Mouse (Mus musculus): ENCODE results near the gene Gcsh. TPM values are rescaled to one million over a fixed set of nuclear protein-coding genes. Genes with fewer than 3 reads are reported as not detected.
A peak's percentile ranks its signal among the peaks of the same experiment; 100 is the strongest.

Gene Gcsh
- polyA plus RNA-seq, 1 experiment from 2014 or later, result 158 TPM

DNA sequence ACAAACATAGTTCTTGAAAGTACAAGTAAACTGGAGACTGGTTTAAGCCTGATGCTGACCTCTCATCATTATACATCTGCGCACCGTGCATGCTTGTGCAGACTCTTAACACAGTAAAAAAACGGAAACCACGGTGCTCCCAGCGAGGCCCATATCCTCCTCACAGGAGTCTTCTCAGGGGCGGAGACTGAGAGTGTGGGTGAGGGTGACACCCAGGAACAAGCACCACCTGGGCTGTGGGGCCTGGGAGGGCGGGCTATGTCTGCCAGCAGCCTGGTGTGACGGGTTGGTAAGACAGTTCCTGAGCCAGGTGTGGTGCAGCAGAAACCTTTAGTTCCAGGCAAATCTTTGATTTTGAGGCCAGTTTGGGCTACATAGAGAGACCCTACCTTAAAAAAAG, 40.9 kb downstream of the Gcsh start:
- WGBS, result 94% methylated on average over 8 of the region's 8 CpGs
- Histone ChIP-seq H3K9ac (ENCODE audit: low read length) (no peak overlapping the region), H3K27ac (ENCODE audit: low read depth, low read length) (no peak overlapping the region), H3K27me3 (ENCODE audit: control insufficient read depth, insufficient read depth, low read length) (no peaks in the 10 kb centered on the region), H3K36me3 (ENCODE audit: control insufficient read depth, insufficient read depth, low read length) (peaks cover 7% of the 10 kb centered on the region), H3K4me2 (ENCODE audit: low read depth) (no peak overlapping the region), H3K4me1 (ENCODE audit: control insufficient read depth, insufficient read depth, low read length) (no peaks in the 10 kb centered on the region), H3K4me3 (ENCODE audit: low read depth, low read length) (no peak overlapping the region), H3K9me3 (ENCODE audit: control insufficient read depth, low read length) (no peaks in the 10 kb centered on the region)
- DNase-seq (ENCODE audit: low spot score), result no peak
- no peak for ATAC-seq (ENCODE audit: insufficient read depth, low FRiP score, low TSS enrichment)

DNA sequence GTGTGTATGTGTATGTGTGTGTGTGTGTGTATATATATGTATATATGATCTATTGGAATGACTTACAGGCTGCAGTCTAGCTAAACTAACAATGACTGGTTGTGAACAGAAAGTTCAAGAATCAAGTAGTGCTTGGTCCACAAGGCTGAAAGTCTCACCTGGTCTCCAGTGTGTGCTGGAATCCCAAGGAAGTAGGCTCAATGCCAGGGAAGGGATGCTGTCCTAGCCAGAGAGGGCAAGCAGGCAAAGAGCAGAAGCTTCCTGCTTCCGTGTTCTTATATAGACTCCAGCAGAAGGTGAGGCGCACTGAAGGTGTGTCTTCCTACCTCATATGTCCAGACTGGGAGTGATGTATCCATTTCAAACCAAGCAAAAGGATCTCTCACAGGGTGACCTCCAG, 41.6 kb downstream of the Gcsh start:
- Histone ChIP-seq H3K4me1 (ENCODE audit: control insufficient read depth, insufficient read depth, low read length) (no peaks in the 10 kb centered on the region), H3K4me2 (ENCODE audit: low read depth) (no peak overlapping the region), H3K9ac (ENCODE audit: low read length) (no peak overlapping the region), H3K27me3 (ENCODE audit: control insufficient read depth, insufficient read depth, low read length) (no peaks in the 10 kb centered on the region), H3K27ac (ENCODE audit: low read depth, low read length) (no peak overlapping the region), H3K4me3 (ENCODE audit: low read depth, low read length) (no peak overlapping the region), H3K9me3 (ENCODE audit: control insufficient read depth, low read length) (no peaks in the 10 kb centered on the region), H3K36me3 (ENCODE audit: control insufficient read depth, insufficient read depth, low read length) (peaks cover 5% of the 10 kb centered on the region)
- DNase-seq (ENCODE audit: low spot score) (no peak), ATAC-seq (ENCODE audit: insufficient read depth, low FRiP score, low TSS enrichment) (no peak)
- 92% methylated on average over 2 of the region's 2 CpGs for WGBS

DNA sequence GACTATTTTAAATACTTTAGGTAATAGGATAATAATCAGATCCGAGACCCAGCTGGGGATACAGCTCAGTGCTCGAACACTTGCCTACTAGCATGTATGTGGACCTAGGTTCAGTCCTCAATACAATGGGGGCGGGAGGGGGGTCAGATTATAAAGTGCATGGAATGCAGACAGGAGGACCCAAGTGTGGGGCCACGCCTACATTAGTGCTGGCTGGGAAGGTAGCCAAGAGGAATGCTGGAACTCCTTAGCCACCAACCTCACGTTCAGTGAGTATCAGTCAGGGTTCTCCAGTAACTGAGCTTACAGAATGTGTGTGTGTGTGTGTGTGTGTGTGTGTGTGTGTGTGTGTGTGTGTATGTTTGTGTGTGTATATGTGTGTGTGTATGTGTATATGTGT, 42.0 kb downstream of the Gcsh start:
- 87% methylated on average over 5 of the region's 5 CpGs for WGBS
- no peak overlapping the region for H3K4me3 ChIP-seq (ENCODE audit: low read depth, low read length)
- H3K36me3 ChIP-seq (ENCODE audit: control insufficient read depth, insufficient read depth, low read length), result peaks cover 2% of the 10 kb centered on the region
- H3K27me3 ChIP-seq (ENCODE audit: control insufficient read depth, insufficient read depth, low read length), result no peaks in the 10 kb centered on the region
- H3K9ac ChIP-seq (ENCODE audit: low read length), result no peak overlapping the region
- no peaks in the 10 kb centered on the region for H3K4me1 ChIP-seq (ENCODE audit: control insufficient read depth, insufficient read depth, low read length)
- no peak overlapping the region for H3K4me2 ChIP-seq (ENCODE audit: low read depth)
- DNase-seq (ENCODE audit: low spot score), result no peak
- no peaks in the 10 kb centered on the region for H3K9me3 ChIP-seq (ENCODE audit: control insufficient read depth, low read length)
- H3K27ac ChIP-seq (ENCODE audit: low read depth, low read length), result no peak overlapping the region
- ATAC-seq (ENCODE audit: insufficient read depth, low FRiP score, low TSS enrichment), result no peak

GRCm38 (mm10) chr8:116947589-116947988, 45.7 kb downstream of the Gcsh start:
- peaks cover 9% of the 10 kb centered on the region for H3K4me1 ChIP-seq (ENCODE audit: control insufficient read depth, insufficient read depth, low read length)
- no peak overlapping the region for H3K4me3 ChIP-seq (ENCODE audit: low read depth, low read length)
- ATAC-seq (ENCODE audit: insufficient read depth, low FRiP score, low TSS enrichment) (no peak), DNase-seq (ENCODE audit: low spot score) (no peak)
- H3K9me3 ChIP-seq (ENCODE audit: control insufficient read depth, low read length), result no peaks in the 10 kb centered on the region
- H3K27me3 ChIP-seq (ENCODE audit: control insufficient read depth, insufficient read depth, low read length), result no peaks in the 10 kb centered on the region
- WGBS, result 83% methylated on average over 7 of the region's 7 CpGs
- no peak overlapping the region for H3K4me2 ChIP-seq (ENCODE audit: low read depth)
- H3K36me3 ChIP-seq (ENCODE audit: control insufficient read depth, insufficient read depth, low read length), result no peaks in the 10 kb centered on the region
- no peak overlapping the region for H3K27ac ChIP-seq (ENCODE audit: low read depth, low read length)
- H3K9ac ChIP-seq (ENCODE audit: low read length), result no peak overlapping the region

GRCm38 (mm10) chr8:116946851-116947250, 46.5 kb downstream of the Gcsh start:
- Histone ChIP-seq H3K4me2 (ENCODE audit: low read depth) (no peak overlapping the region), H3K4me3 (ENCODE audit: low read depth, low read length) (no peak overlapping the region), H3K9ac (ENCODE audit: low read length) (no peak overlapping the region), H3K27me3 (ENCODE audit: control insufficient read depth, insufficient read depth, low read length) (no peaks in the 10 kb centered on the region), H3K36me3 (ENCODE audit: control insufficient read depth, insufficient read depth, low read length) (no peaks in the 10 kb centered on the region), H3K27ac (ENCODE audit: low read depth, low read length) (no peak overlapping the region), H3K4me1 (ENCODE audit: control insufficient read depth, insufficient read depth, low read length) (peaks cover 9% of the 10 kb centered on the region), H3K9me3 (ENCODE audit: control insufficient read depth, low read length) (no peaks in the 10 kb centered on the region)
- DNase-seq (ENCODE audit: low spot score), result no peak
- ATAC-seq (ENCODE audit: insufficient read depth, low FRiP score, low TSS enrichment), result no peak
- WGBS, result 87% methylated on average over 6 of the region's 6 CpGs

GRCm38 (mm10) chr8:116946268-116946838, 47.0 kb downstream of the Gcsh start:
- ATAC-seq (ENCODE audit: insufficient read depth, low FRiP score, low TSS enrichment) (no peak), DNase-seq (ENCODE audit: low spot score) (no peak)
- Histone ChIP-seq H3K9me3 (ENCODE audit: control insufficient read depth, low read length) (no peaks in the 10 kb centered on the region), H3K9ac (ENCODE audit: low read length) (no peak overlapping the region), H3K27me3 (ENCODE audit: control insufficient read depth, insufficient read depth, low read length) (no peaks in the 10 kb centered on the region), H3K27ac (ENCODE audit: low read depth, low read length) (no peak overlapping the region), H3K4me2 (ENCODE audit: low read depth) (no peak overlapping the region), H3K4me3 (ENCODE audit: low read depth, low read length) (no peak overlapping the region), H3K36me3 (ENCODE audit: control insufficient read depth, insufficient read depth, low read length) (no peaks in the 10 kb centered on the region), H3K4me1 (ENCODE audit: control insufficient read depth, insufficient read depth, low read length) (peaks cover 9% of the 10 kb centered on the region)
- 85% methylated on average over 21 of the region's 21 CpGs for WGBS

DNA sequence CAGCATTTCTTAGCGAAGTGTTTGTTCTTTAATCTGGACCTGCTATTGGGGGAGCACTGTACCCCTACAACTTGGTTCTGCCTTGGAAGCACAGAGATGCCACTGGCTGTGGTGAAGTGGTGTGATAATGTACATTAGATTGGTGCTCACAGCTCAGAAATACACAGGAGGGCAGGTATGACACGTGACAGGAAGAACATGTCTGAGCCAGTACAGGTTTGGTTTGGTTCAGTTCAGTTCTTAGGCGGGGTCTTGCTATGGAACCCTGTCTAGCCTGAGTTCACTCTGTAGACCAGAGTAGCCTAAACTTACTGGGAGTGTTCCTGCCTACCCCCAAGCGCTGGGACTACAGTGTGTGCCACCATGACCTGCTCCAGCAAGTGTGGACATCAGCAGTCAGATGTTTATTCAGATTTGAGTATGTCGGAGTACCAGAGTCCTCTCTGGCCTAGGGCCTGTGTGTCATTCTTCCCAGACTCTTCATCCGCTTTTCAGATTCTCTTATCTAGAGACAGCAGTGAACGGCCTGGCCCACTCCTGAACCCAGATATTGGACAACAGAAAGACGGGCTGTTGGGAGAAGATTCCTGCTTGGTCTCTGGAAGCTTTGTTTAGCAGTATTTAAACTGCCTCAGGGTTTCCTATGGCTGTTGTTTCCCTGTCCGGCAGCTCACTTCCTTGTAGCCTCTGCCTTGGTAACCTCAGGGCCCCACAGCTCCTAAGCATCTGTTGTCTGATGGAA, 48.0 kb downstream of the Gcsh start:
- H3K27ac ChIP-seq (ENCODE audit: low read depth, low read length), result no peak overlapping the region
- no peak overlapping the region for H3K9ac ChIP-seq (ENCODE audit: low read length)
- DNase-seq (ENCODE audit: low spot score) (no peak), ATAC-seq (ENCODE audit: insufficient read depth, low FRiP score, low TSS enrichment) (no peak)
- H3K4me1 ChIP-seq (ENCODE audit: control insufficient read depth, insufficient read depth, low read length), result peaks cover 9% of the 10 kb centered on the region
- no peaks in the 10 kb centered on the region for H3K27me3 ChIP-seq (ENCODE audit: control insufficient read depth, insufficient read depth, low read length)
- H3K9me3 ChIP-seq (ENCODE audit: control insufficient read depth, low read length), result no peaks in the 10 kb centered on the region
- H3K36me3 ChIP-seq (ENCODE audit: control insufficient read depth, insufficient read depth, low read length), result no peaks in the 10 kb centered on the region
- WGBS, result 88% methylated on average over 9 of the region's 9 CpGs
- no peak overlapping the region for H3K4me3 ChIP-seq (ENCODE audit: low read depth, low read length)
- H3K4me2 ChIP-seq (ENCODE audit: low read depth), result no peak overlapping the region

- Histone ChIP-seq H3K9ac (ENCODE audit: low read length) (peak overlapping the region; percentile 84), H3K27ac (ENCODE audit: low read depth, low read length) (no peak overlapping the region), H3K9me3 (ENCODE audit: control insufficient read depth, low read length) (no peaks in the 10 kb centered on the region), H3K27me3 (ENCODE audit: control insufficient read depth, insufficient read depth, low read length) (no peaks in the 10 kb centered on the region), H3K4me2 (ENCODE audit: low read depth) (peak overlapping the region; percentile 98), H3K36me3 (ENCODE audit: control insufficient read depth, insufficient read depth, low read length) (no peaks in the 10 kb centered on the region), H3K4me3 (ENCODE audit: low read depth, low read length) (peak overlapping the region; percentile 97), H3K4me1 (ENCODE audit: control insufficient read depth, insufficient read depth, low read length) (peaks cover 9% of the 10 kb centered on the region)
- ATAC-seq (ENCODE audit: insufficient read depth, low FRiP score, low TSS enrichment), result no peak
- WGBS, result 11% methylated on average over 4 of the region's 4 CpGs
- DNase-seq (ENCODE audit: low spot score), result no peak
Measured at GRCm38 (mm10) chr8:116944385-116944696, 49.0 kb downstream of the Gcsh start.
